Mouse (Mus musculus) liver, postnatal 0 days (tissue): Measurements from ENCODE around the gene Clasp2. TPM values are rescaled to one million over a fixed set of nuclear protein-coding genes. Genes with fewer than 3 reads are reported as not detected.

Source experiments
- ATAC-seq: fragments of 200-750 bp; cut with Nextera tagmentation; 2 replicates; pipeline ENCODE4 v1.8.0; 2017; ENCODE audit warnings: mild to moderate bottlenecking, moderate library complexity
- DNase-seq: peaks from one replicate; pipeline ENCODE4 v3.0.0-alpha.2; 2016
- H3K27ac ChIP-seq: fragments of 300-500 bp; sonication (generic); 2 replicates; pipeline ENCODE4 v1.5.1; 2014; ENCODE audit warnings: antibody characterized with exemption, moderate library complexity, mild to moderate bottlenecking, low read depth
- H3K27me3 ChIP-seq: fragments of 300-500 bp; sonication (generic); 2 replicates; pipeline ENCODE4 v1.6.1; 2014; ENCODE audit warnings: low read length, control low read depth, mixed read lengths; ENCODE audit not compliant: insufficient read depth
- H3K36me3 ChIP-seq: fragments of 300-500 bp; sonication (generic); replicated peaks from 2 replicates; pipeline ENCODE4 v1.6.1; 2014; ENCODE audit warnings: mild to moderate bottlenecking, control low read depth, low read length, moderate library complexity, mixed read lengths; ENCODE audit not compliant: insufficient read depth
- H3K4me1 ChIP-seq: fragments of 300-500 bp; sonication (generic); 2 replicates; pipeline ENCODE4 v1.6.1; 2014; ENCODE audit warnings: antibody characterized with exemption, mild to moderate bottlenecking, control low read depth; ENCODE audit not compliant: insufficient read depth
- H3K4me2 ChIP-seq: fragments of 300-500 bp; sonication (generic); 2 replicates; pipeline ENCODE4 v1.6.1; 2014; ENCODE audit warnings: low read depth, mild to moderate bottlenecking, low read length, moderate library complexity, mixed read lengths
- H3K4me3 ChIP-seq: fragments of 300-500 bp; sonication (generic); 2 replicates; pipeline ENCODE4 v1.5.1; 2014; ENCODE audit warnings: low read depth, low read length
- H3K9ac ChIP-seq: fragments of 300-500 bp; sonication (generic); replicated peaks from 2 replicates; pipeline ENCODE4 v1.6.1; 2014; ENCODE audit warnings: mild to moderate bottlenecking, moderate library complexity
- H3K9me3 ChIP-seq: fragments of 300-500 bp; sonication (generic); 2 replicates; pipeline ENCODE4 v1.6.1; 2016; ENCODE audit warnings: mild to moderate bottlenecking, control low read depth, low read length, mixed read lengths
- CTCF ChIP-seq: sonication (generic); IDR thresholded peaks from 2 replicates; pipeline ENCODE4 v1.5.1; 2016; ENCODE audit warnings: antibody characterized with exemption, low read depth
- EP300 ChIP-seq: IDR thresholded peaks from 2 replicates; pipeline ENCODE4 v1.6.1; 2016; ENCODE audit warnings: antibody characterized with exemption, low read depth, mild to moderate bottlenecking
- WGBS: fragments of 180-500 bp; shearing (Covaris S2); extraction: QIAGEN DNeasy Blood & Tissue Kit; methylation state at CpG from one replicate; pipeline ENCODE4 v1.1.7; 2014; ENCODE audit not compliant: insufficient replicate concordance; 5-methylcytosine and 5-hydroxymethylcytosine counted together
- polyA plus RNA-seq: library from polyadenylated mRNA; unstranded; fragments of >200 nt; fragmentation: Nextera tagmentation; extraction: Ambion mirVana; gene quantifications from 2 replicates; pipeline ENCODE4 v1.2.1, GENCODE M21; 2015

Clasp2 gene
- polyA plus RNA-seq, 1 experiment from 2014 or later = 4.9 TPM

DNA sequence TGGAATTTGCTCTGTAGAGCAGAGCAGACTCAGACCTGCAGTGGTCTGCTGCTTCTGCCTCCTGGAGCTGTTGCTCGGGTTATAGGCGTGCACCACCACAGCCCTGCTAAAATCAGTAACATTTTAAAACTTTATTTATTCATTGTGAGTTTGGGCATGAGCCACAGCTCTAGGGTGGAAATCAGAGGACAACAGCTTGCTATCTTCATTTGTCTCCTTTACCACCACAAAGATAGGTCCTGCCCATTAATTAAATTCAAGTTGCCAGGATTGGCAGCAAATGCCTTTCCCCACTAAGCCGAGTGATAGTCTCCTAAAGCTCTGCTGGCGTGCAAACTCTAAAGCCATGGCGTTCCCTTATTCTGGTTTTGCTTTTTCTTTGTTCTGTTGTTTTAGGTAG is 194.4 kb downstream of the Clasp2 start:
- no peaks in the 10 kb centered on the region for H3K9me3 ChIP-seq
- no peak overlapping the region for H3K4me3 ChIP-seq
- H3K27ac ChIP-seq = no peak overlapping the region
- ATAC-seq = no peak
- no peaks in the 10 kb centered on the region for H3K36me3 ChIP-seq
- H3K9ac ChIP-seq = no peak overlapping the region
- no peaks in the 10 kb centered on the region for H3K27me3 ChIP-seq
- TF ChIP-seq EP300 (peak; percentile 48; the same call in 1 of the 2 replicates), CTCF (no peak)
- H3K4me2 ChIP-seq = 0 out of 2 replicates have a peak overlapping the region, but pooled peaks have one; percentile 27
- H3K4me1 ChIP-seq = peaks cover 32% of the 10 kb centered on the region
- DNase-seq = no peak
- 53% methylated on average over 5 of the region's 5 CpGs for WGBS

GRCm38 (mm10) chr9:113939063-113939850 is 198.0 kb downstream of the Clasp2 start:
- ATAC-seq (no peak), DNase-seq (no peak)
- H3K4me2 ChIP-seq = no peak overlapping the region
- no peak overlapping the region for H3K27ac ChIP-seq
- peaks cover 39% of the 10 kb centered on the region for H3K4me1 ChIP-seq
- H3K9ac ChIP-seq = no peak overlapping the region
- H3K36me3 ChIP-seq = no peaks in the 10 kb centered on the region
- WGBS = 84% methylated on average over 9 of the region's 9 CpGs
- no peaks in the 10 kb centered on the region for H3K27me3 ChIP-seq
- H3K4me3 ChIP-seq = no peak overlapping the region
- H3K9me3 ChIP-seq = no peaks in the 10 kb centered on the region
- TF ChIP-seq EP300 (no peak), CTCF (no peak)

GRCm38 (mm10) chr9:113941103-113941805 is 200.0 kb downstream of the Clasp2 start:
- Histone ChIP-seq H3K4me3 (0 out of 2 replicates have a peak overlapping the region, but pooled peaks have one; percentile 11), H3K4me1 (peaks cover 30% of the 10 kb centered on the region), H3K27me3 (no peaks in the 10 kb centered on the region), H3K27ac (peak overlapping the region; percentile 63), H3K9ac (no peak overlapping the region), H3K36me3 (peaks cover 14% of the 10 kb centered on the region), H3K4me2 (peak overlapping the region; percentile 56), H3K9me3 (no peaks in the 10 kb centered on the region)
- peak; percentile 92 for ATAC-seq
- TF ChIP-seq EP300 = peak; percentile 47; the same call in 1 of the 2 replicates
- TF ChIP-seq CTCF = peak; percentile 42
- no peak for DNase-seq
- WGBS = 56% methylated on average over 3 of the region's 3 CpGs

DNA sequence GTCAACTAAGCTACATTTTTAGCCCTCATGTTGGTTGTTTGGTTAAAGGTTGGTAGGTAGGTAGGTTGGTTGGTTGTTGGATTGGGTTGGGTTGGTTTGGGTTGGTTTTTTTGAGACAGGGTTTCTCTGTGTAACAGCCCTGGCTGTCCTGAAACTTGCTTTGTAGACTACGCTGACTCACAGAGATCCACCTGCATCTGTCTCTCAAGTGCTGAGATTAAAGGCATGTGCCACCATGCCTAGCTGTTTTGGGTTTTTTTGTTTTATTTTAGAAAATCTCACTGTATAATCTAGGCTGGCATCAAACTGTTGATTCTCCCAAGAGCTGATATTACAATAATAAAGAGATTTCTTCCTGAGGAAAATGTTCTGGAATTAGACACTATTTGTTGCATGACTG is 202.1 kb downstream of the Clasp2 start:
- peaks cover 29% of the 10 kb centered on the region for H3K36me3 ChIP-seq
- WGBS = 94% methylated on average over 1 of the region's 1 CpGs

GRCm38 (mm10) chr9:113947216-113947615 is 205.9 kb downstream of the Clasp2 start:
- TF ChIP-seq EP300 (no peak), CTCF (no peak)
- Histone ChIP-seq H3K4me2 (no peak overlapping the region), H3K36me3 (peaks cover 43% of the 10 kb centered on the region), H3K4me3 (no peak overlapping the region), H3K9me3 (no peaks in the 10 kb centered on the region), H3K4me1 (peaks cover 2% of the 10 kb centered on the region; the same call in 1 of the 2 replicates), H3K9ac (no peak overlapping the region), H3K27me3 (no peaks in the 10 kb centered on the region), H3K27ac (no peak overlapping the region)
- ATAC-seq (no peak), DNase-seq (no peak)
- 80% methylated on average over 1 of the region's 1 CpGs for WGBS

More for the DNA sequence above, 202.1 kb downstream of the Clasp2 start:
- TF ChIP-seq CTCF (no peak), EP300 (no peak)
- ATAC-seq = no peak
- Histone ChIP-seq H3K27me3 (no peaks in the 10 kb centered on the region), H3K4me1 (peaks cover 26% of the 10 kb centered on the region), H3K4me2 (no peak overlapping the region), H3K4me3 (no peak overlapping the region), H3K27ac (no peak overlapping the region), H3K9me3 (no peaks in the 10 kb centered on the region), H3K9ac (no peak overlapping the region)
- DNase-seq = no peak

DNA sequence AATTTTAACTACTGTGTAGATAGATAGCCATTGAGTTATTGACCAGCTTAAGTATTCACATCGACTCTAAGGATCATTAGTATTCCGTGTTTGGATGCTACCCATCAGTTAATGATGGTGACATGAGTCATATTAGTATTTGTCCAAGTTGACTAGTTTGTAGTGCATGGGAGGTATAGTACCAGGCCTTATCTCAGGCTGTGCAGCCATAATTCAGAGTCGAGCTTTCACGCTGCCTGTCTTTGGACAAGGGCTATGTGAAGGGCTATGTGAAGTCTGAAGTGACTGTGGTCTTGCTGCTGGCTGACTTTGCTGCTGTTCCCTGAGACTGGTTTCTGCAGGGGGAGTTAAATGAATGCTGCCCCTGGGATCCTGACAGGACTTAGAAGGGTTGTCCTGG is 216.5 kb downstream of the Clasp2 start:
- Histone ChIP-seq H3K4me3 (no peak overlapping the region), H3K27me3 (no peaks in the 10 kb centered on the region), H3K9ac (no peak overlapping the region), H3K9me3 (no peaks in the 10 kb centered on the region), H3K4me2 (no peak overlapping the region), H3K27ac (no peak overlapping the region), H3K4me1 (no peaks in the 10 kb centered on the region), H3K36me3 (peaks cover 72% of the 10 kb centered on the region)
- DNase-seq (no peak), ATAC-seq (no peak)
- TF ChIP-seq CTCF (no peak), EP300 (no peak)
- 86% methylated on average over 4 of the region's 4 CpGs for WGBS
